Mouse (Mus musculus) forebrain, postnatal 0 days (tissue): ENCODE measurements around the gene H2-T22. TPM values are rescaled to one million over a fixed set of nuclear protein-coding genes. Genes with fewer than 3 reads are reported as not detected.

Experiments
- ATAC-seq: fragments of 200-750 bp; cut with Nextera tagmentation; 2 replicates; pipeline ENCODE4 v1.8.0; 2017; ENCODE audit warnings: mild to moderate bottlenecking, moderate library complexity
- DNase-seq: peaks from one replicate; pipeline ENCODE4 v3.0.0-alpha.2; 2015
- H3K27ac ChIP-seq: fragments of 300-500 bp; sonication (generic); 2 replicates; pipeline ENCODE4 v1.5.1; 2014; ENCODE audit warnings: low read depth, mild to moderate bottlenecking, antibody characterized with exemption, low read length, moderate library complexity, mixed read lengths
- H3K27me3 ChIP-seq: fragments of 300-500 bp; sonication (generic); 2 replicates; pipeline ENCODE4 v1.6.1; 2014; ENCODE audit warnings: mild to moderate bottlenecking, low read length, mixed read lengths; ENCODE audit not compliant: insufficient read depth
- H3K36me3 ChIP-seq: fragments of 300-500 bp; sonication (generic); 2 replicates; pipeline ENCODE4 v1.6.1; 2014; ENCODE audit warnings: mild to moderate bottlenecking, moderate library complexity; ENCODE audit not compliant: insufficient read depth
- H3K4me1 ChIP-seq: fragments of 300-500 bp; sonication (generic); 2 replicates; pipeline ENCODE4 v1.6.1; 2014; ENCODE audit warnings: antibody characterized with exemption; ENCODE audit not compliant: insufficient read depth
- H3K4me2 ChIP-seq: fragments of 300-500 bp; sonication (generic); 2 replicates; pipeline ENCODE4 v1.6.1; 2014; ENCODE audit warnings: low read depth, mild to moderate bottlenecking, moderate library complexity
- H3K4me3 ChIP-seq: fragments of 300-500 bp; sonication (generic); 2 replicates; pipeline ENCODE4 v1.5.1; 2014; ENCODE audit warnings: low read depth, low read length, mixed read lengths
- H3K9ac ChIP-seq: fragments of 300-500 bp; sonication (generic); 2 replicates; pipeline ENCODE4 v1.6.1; 2014; ENCODE audit warnings: mild to moderate bottlenecking
- H3K9me3 ChIP-seq: fragments of 300-500 bp; sonication (generic); 2 replicates; pipeline ENCODE4 v1.6.1; 2016; ENCODE audit warnings: low read length
- CTCF ChIP-seq: sonication (generic); IDR thresholded peaks from 2 replicates; pipeline ENCODE4 v1.5.1; 2016; ENCODE audit warnings: antibody characterized with exemption, control low read depth, low read depth
- WGBS: fragments of 180-500 bp; shearing (Covaris S2); extraction: QIAGEN DNeasy Blood & Tissue Kit; methylation state at CpG from one replicate; pipeline ENCODE4 v1.1.7; 2014; 5-methylcytosine and 5-hydroxymethylcytosine counted together
- polyA plus RNA-seq: library from polyadenylated mRNA; unstranded; fragments of >200 nt; fragmentation: Nextera tagmentation; extraction: Ambion mirVana; gene quantifications from 2 replicates; pipeline ENCODE4 v1.2.1, GENCODE M21; 2015
- total RNA-seq: library from RNA; depleted of rRNA; stranded (reverse); fragments of >200 nt; gene quantifications from 2 replicates; pipeline ENCODE4 v1.2.3, GENCODE M21; 2014

The H2-T22 gene
- total and polyA plus RNA-seq, 2 experiments from 2014 or later, result 6.5 to 13.1 TPM

DNA sequence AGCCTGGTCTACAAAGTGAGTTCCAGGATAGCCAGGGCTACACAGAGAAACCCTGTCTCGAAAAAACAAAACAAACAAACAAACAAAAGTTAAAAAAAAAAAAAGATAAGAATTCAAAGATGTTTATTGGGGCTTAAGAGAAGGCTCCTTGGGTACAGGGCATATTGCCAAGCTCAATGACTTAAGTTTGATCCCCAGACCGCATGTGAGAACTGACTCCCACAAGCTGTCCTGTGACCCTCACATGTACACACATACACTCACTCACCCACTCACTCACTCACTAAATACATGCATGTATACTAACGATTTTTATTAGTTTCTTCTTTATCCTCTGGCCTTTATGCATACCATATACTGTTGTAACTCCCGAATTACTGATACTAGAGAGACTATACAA is 42.2 kb downstream of the H2-T22 start:
- WGBS, result 89% methylated on average over 4 of the region's 4 CpGs
- no peak for ATAC-seq
- no peak overlapping the region for H3K27ac ChIP-seq

DNA sequence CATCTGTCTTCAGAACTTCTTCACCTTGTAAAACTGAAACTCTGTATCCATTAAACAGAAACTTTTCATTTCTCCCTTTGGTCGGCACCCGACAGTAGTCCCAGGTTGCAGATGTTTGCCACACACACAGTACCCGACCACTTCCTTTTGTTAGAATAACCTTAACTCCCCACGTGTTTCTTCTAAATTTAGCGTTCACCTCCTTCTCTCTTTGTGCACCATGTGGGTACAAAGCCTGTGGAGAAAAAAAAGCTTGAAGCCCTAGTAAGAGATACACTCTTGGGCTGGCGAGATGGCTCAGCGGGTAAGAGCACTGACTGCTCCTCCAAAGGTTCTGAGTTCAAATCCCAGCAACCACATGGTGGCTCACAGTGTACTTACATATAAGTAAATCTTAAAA is 43.2 kb downstream of the H2-T22 start:
- TF ChIP-seq CTCF, result no peak
- Histone ChIP-seq H3K36me3 (no peaks in the 10 kb centered on the region), H3K27ac (no peak overlapping the region), H3K4me3 (no peak overlapping the region), H3K9me3 (no peaks in the 10 kb centered on the region), H3K9ac (no peak overlapping the region), H3K27me3 (no peaks in the 10 kb centered on the region), H3K4me2 (no peak overlapping the region), H3K4me1 (peaks cover 4% of the 10 kb centered on the region; the same call in 1 of the 2 replicates)
- DNase-seq, result no peak
- no peak for ATAC-seq
- 88% methylated on average over 7 of the region's 7 CpGs for WGBS

More for the DNA sequence above, 42.2 kb downstream of the H2-T22 start:
- Histone ChIP-seq H3K9me3 (no peaks in the 10 kb centered on the region), H3K36me3 (no peaks in the 10 kb centered on the region), H3K27me3 (no peaks in the 10 kb centered on the region), H3K4me2 (no peak overlapping the region), H3K4me1 (peaks cover 4% of the 10 kb centered on the region; the same call in 1 of the 2 replicates), H3K9ac (no peak overlapping the region), H3K4me3 (no peak overlapping the region)
- no peak for DNase-seq
- TF ChIP-seq CTCF, result no peak

DNA sequence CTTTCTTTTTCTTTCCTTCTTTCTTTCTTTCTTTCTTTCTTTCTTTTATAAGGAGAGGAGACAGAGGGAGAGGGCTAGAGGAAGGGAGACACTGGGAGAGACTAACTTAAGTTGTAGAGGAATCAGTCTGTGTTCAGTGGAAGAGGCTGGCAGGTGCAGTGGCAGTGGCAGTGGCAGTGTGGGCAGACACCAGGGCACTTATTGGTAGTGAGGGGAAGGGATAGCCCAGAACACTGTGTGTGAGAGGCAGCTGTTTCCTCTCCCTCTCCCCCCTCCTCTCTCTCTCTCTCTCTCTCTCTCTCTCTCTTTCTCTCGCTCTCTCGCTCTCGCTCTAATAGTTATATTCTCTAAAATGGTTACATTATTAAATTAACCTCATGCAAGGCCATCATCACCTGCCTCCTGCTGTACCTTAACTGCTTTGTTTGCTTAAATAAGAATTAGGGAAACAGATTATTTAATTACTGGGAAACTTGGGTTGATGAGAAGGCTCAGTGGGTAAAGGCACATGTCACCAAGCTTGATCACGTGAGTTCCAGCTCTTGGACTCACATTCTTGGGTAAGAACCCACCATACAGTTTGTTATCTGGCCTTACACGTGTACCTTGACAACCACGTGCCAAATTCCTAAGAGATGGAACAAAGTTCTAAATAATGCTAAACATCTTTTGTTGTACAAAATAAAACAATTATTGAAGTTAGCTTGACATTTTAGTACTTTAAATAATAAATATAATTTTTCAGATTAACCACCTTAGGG is 43.8 kb downstream of the H2-T22 start:
- Histone ChIP-seq H3K27ac (no peak overlapping the region), H3K4me2 (no peak overlapping the region), H3K36me3 (no peaks in the 10 kb centered on the region), H3K27me3 (no peaks in the 10 kb centered on the region), H3K9me3 (no peaks in the 10 kb centered on the region), H3K4me3 (no peak overlapping the region), H3K9ac (no peak overlapping the region), H3K4me1 (peaks cover 4% of the 10 kb centered on the region; the same call in 1 of the 2 replicates)
- ATAC-seq (no peak), DNase-seq (no peak)
- TF ChIP-seq CTCF, result no peak
- WGBS, result 89% methylated on average over 6 of the region's 6 CpGs

- Histone ChIP-seq H3K9me3 (no peaks in the 10 kb centered on the region), H3K4me1 (peaks cover 4% of the 10 kb centered on the region; the same call in 1 of the 2 replicates), H3K4me2 (no peak overlapping the region), H3K9ac (peak overlapping the region; percentile 14; the same call in 1 of the 2 replicates), H3K4me3 (no peak overlapping the region), H3K27me3 (no peaks in the 10 kb centered on the region), H3K27ac (no peak overlapping the region), H3K36me3 (no peaks in the 10 kb centered on the region)
- no peak for TF ChIP-seq CTCF
- 55% methylated on average over 12 of the region's 12 CpGs for WGBS
- DNase-seq (no peak), ATAC-seq (no peak)
Observed at GRCm38 (mm10) chr17:35997713-35998510, 44.6 kb downstream of the H2-T22 start.

- DNase-seq (peak; percentile 95), ATAC-seq (peak; percentile 72)
- Histone ChIP-seq H3K27me3 (no peaks in the 10 kb centered on the region), H3K4me2 (0 out of 2 replicates have a peak overlapping the region, but pooled peaks have one; percentile 15), H3K36me3 (no peaks in the 10 kb centered on the region), H3K4me3 (no peak overlapping the region), H3K27ac (no peak overlapping the region), H3K9me3 (no peaks in the 10 kb centered on the region), H3K9ac (no peak overlapping the region), H3K4me1 (peaks cover 4% of the 10 kb centered on the region; the same call in 1 of the 2 replicates)
- 3% methylated on average over 11 of the region's 11 CpGs for WGBS
- peak; percentile 99 for TF ChIP-seq CTCF
Observed at GRCm38 (mm10) chr17:35996949-35997348, 45.6 kb downstream of the H2-T22 start.

GRCm38 (mm10) chr17:35994879-35995240 is 47.7 kb downstream of the H2-T22 start:
- no peak for DNase-seq
- ATAC-seq, result no peak
- H3K4me2 ChIP-seq, result peak overlapping the region; percentile 58
- H3K9ac ChIP-seq, result peak overlapping the region; percentile 65
- H3K27me3 ChIP-seq, result no peaks in the 10 kb centered on the region
- H3K27ac ChIP-seq, result peak overlapping the region; percentile 73
- H3K4me3 ChIP-seq, result peak overlapping the region; percentile 51
- H3K4me1 ChIP-seq, result peaks cover 4% of the 10 kb centered on the region; the same call in 1 of the 2 replicates
- no peak for TF ChIP-seq CTCF
- 0 out of 2 replicates have a peak, but pooled peaks cover 2% of the 10 kb centered on the region for H3K36me3 ChIP-seq
- no peaks in the 10 kb centered on the region for H3K9me3 ChIP-seq
- 3% methylated on average over 14 of the region's 14 CpGs for WGBS
